Mouse (Mus musculus) c-Kit-positive CD71-positive TER-119-positive erythroid progenitor cells, embryonic 14.5 days (primary cell): ENCODE results near the gene Znhit1.

ENCODE experiments used
- DNase-seq: peaks from one replicate; pipeline ENCODE4 v3.0.0-alpha.2; 2013; ENCODE audit warnings: low spot score

The Znhit1 gene

DNA sequence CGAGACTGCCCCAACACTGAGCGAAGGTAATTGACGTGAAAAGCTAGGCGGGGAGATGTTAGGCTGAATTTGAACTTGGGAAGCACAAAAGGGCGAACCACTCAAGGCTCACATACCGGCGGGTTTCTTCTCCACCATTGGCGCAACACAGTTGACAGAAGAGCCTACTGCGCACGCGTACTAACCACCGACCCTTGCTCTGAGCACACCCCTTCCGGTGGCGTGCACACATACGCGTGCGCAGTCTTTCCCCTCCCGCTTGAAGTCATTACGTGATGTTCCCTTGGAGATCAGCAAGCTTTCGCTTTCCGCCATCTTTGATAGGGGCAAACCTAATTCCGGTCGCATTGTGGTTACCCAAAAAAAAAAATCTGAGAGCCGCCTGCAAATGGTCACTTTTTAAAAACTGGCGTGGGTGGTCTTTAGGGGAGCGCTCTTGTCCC, 1.1 kb downstream of the Znhit1 start, which contains the start of gene Plod3:
Gene Plod3 (plus strand): TSS at position 325 of the 443 bp plus-strand sequence.
- peak; percentile 99 for DNase-seq

DNA sequence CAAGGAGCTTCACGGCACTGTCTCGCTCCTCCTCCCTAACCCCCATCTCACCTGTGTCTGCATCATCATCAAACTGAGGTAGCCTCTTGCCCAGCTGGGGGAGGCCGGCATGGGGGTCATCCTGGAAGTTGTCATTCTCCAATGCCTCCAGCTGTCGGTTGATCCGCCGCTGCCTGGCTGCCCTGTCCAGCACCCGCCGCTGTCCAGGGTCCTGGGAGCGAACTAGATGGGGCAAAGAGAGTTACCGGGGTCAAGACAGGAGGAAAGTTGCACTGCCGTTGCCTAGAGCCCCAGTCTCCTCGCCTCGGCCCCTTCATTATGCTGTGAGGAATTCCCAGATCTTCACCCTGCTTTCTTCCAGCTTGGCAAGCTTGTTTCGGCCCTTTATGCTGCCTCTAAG, 3.0 kb downstream of the Znhit1 start:
- DNase-seq, result no peak

DNA sequence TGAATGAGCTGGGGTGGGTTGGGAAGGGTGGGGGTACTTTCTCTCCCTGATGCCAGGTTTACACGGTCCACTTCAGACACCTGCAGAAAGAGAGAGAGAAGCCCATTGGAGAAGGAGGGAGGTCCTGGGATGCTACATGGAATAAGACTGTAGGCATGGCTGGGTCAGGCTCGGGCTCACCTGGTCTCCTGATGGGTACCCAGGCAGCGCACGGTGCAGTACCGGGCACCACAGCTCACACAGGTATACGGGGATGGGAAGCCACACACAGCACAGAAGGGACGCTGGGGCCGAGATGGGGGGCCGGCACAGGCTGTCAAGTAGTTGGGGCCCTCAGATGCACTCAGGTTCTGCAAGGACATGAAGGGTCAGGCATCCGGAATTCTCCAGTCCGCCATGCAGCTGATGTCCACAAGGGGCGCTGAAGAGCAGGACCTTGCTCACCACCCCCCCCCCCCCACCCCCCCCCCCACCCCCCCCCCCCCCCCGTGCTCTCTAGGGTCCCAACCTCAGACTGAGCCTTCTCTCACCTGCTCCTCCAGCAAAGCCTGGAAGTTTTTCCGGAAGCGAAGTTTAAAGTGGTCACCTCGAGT, 5.4 kb downstream of the Znhit1 start:
- DNase-seq, result no peak

DNA sequence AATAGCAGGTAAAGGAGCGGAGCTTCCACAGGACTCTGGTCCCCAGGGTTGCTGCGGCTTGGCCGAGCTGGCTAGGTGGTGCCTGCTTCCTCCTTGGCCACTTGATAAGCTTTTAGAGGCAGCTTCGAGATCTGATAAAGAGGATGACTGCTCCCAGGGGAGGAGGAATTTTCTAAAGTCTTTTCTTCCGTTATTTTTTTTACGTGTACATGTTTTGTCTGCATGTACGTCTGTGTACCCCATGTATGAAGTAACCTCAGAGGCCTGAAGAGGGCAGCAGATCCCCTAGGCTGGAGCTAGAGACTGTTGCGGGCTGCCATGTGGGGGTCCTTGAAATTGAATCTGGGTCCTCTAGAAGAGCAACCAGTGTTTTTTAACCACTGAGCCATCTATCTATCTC, 6.8 kb downstream of the Znhit1 start:
- DNase-seq, result no peak

DNA sequence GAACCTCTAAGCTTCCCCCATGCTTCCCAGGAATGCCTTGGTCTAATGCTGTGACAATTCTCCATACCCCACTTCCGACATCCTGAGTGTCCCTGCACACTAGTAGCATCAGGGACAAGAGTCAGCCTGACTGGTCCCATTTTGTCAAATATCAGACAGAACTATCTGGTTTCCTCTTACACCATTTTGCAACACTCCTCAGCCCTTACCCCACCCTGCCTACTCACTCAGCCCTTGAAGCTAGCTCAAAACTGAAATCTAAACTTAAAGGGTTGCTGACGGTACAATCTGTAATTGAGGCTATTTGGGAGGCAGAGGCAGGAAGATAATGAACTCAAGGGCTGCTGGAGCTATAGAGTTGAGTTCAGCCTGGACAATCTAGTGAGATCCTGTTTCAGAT, 8.1 kb downstream of the Znhit1 start:
- DNase-seq, result no peak

DNA sequence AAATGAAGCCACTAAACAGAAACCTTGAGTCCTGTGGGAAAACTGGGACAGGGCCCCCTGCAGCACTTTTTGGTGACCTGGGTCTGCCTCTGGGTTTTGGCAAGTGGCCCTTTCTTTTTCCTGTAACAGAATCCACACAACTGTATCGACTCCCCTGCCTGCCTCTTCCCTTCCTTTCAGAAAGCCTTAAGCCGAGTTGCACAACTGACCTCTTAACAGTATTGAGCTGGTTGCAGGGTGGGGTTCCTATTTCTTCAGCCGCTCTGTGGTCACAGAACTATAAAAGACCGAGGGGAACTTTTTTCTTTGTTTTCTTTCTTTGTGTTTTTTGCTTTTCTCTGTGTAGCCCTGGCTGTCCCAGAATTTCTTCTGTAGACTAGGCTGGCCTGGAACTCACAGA, 10.1 kb downstream of the Znhit1 start:
- no peak for DNase-seq

DNA sequence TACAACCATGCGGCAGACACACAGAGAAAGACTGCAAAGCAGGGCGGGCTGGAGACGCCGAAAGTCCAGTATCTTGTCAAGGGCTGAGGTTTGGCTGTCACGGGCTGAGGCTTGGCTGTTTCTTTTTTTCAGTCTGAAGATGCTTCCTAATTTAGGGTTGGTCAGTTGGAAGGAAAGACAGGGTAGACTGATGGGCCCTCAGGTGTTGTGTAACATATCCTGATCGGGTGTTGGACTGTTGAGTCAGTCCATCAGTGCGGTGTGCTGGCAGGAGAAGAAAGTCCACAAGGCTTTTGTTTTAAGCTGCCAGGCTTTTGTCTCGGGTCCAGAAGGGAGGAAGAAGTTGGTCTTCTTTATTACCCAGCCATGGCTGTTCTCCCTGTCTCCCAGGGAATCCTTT, 14.2 kb downstream of the Znhit1 start:
- DNase-seq, result no peak

DNA sequence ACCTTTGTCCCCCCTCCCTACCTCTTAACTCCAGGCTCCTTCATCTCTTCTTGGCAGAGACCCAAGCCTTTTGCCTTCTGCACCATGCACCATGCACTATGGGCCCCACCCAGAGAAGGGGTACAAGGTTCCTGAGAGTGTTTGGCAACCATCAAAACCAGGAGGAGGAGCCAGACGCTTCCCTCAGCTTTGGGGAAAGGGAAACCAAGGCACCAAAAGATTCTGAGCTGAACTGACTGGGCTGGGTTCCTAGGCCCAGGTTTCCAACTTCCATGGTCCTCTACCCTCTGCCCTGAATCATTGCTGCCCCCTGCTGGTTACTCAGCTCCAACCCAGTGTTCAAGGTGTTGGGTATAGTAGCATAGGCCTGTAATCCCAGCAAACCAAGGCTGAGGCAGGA, 17.1 kb downstream of the Znhit1 start:
- peak; percentile 79 for DNase-seq

DNA sequence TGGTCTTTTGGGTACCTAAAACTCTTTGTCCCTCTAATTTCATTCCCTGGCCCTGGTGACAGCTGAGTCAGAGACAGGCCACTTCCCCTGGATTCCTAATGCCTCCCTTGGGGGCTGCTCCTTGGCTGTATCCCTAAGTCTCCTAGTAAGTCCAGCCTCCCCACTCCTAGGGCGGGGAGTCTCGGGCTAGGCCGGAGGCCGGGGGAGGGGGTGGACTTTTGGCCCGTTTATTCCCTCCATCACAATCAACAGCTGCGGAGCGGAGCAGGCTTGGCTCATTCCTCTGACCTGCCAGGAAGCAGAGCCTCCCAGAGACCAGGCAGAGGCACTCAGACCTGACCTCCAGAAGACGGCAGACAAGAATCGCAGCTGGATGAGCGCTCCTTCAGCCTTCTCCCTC, 20.2 kb downstream of the Znhit1 start:
- DNase-seq, result no peak

DNA sequence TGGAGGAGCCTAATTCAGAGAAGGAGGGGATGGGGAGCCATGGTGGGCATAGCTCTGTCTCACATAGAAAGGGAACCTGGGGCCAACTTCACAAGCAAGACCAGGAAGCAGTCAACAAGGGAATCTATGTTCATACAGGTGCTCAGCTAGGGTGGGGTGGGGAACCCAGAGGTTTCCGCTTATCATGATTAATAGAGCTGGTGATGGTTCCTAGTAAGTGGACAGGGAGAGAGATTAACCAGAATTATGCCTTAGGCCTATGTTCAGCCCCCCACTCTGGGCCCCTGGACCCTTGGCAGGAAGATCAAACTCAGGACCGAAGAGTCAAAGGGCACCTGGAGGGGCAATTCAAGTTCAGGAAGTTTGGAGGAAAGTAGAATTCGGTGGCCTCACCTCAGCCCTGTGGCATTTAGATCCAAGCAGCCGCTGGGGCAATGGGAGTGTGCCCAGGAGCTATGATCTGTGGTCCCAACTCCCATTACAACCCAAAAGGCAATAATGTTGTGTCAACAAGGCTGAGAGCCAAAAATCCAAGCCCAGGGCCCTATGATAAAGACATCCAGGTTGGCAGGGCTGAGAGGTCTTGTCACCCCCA, 20.9 kb downstream of the Znhit1 start:
- no peak for DNase-seq

DNA sequence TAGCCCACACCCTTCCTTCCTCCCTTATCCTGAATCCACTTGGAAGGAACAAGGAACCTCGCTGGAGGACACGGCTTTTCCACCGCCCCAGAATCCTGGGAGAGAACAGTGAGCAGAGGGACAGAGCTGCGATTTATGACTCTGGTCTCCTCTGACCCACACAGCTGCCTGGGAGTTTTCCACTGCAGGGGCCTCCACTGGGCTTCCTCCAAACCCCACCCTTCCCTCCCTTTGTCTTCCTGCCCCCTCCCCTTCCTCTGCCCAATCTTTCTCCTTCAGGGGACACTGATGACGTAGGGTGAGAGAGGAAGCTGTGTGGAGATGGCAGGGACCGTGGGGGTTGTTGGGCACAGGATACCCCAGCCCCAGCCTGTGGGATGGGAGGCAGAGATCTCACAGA, 21.5 kb downstream of the Znhit1 start, which contains the start of gene Cldn15:
Gene Cldn15 (plus strand): TSS at position 286 of the 400 bp plus-strand sequence.
- DNase-seq, result no peak

DNA sequence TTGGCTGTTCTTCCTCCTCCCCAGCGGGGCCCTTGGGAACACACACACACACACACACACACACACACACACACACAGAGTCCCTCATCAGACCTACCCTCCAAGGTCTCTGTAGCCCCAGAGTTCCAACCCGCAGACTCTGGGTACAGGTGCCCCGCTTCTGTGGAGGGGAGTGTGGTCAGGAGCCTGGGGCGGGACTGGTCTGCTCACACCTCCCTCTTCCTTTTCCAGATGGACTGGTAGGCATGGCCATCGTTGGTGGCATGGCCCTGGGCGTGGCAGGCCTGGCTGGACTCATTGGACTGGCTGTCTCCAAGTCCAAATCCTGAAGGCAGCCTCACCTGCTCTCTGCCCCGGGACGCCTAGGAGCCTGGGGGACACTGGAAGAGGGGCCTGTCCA, 22.1 kb downstream of the Znhit1 start:
- no peak for DNase-seq

DNA sequence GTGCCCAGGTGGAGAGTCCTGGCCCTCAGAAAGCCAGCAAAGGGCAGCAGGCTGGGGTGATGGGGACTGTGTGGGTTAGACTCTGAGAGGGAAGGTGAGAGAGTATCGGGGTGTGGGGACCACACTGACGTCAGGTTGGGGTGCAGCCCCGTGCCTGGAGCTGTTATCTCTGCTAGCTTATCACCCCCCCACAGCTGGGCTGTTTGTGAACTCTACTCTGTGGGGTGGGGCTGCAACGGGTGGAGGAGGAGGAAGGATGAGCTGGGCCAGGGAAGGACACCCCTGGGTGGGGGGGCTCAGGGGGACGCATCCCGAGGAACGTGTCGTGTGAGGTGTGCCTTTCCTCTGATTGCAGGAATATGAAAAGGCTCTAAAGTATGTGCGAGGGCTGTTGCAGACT, 22.6 kb downstream of the Znhit1 start:
- DNase-seq, result peak; percentile 72

DNA sequence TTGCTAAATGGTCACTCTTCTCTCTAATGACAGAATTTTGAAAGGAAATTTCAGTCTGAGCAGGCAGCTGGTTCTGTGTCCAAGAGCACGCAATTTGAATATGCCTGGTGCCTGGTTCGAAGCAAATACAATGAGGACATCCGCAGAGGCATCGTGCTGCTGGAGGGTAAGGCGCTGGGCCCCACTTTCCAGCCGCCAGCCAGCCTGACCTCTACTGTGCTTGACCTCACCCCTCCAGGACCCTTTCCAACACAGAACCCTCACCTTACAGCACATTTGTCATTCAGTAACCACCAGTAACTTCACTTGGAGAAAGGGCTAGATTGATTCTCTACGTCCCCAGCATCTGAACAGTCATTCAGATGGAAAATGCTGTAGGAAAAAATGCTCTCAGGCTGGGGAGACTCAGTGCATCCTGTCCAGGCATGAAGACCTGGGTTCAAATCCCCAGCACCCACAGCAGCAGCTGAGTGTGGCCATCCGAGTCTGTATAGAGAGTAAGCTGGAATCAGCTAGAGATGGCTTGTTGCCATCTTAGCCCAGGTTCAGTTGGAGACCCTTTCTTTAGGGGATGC, 24.8 kb downstream of the Znhit1 start:
- no peak for DNase-seq

DNA sequence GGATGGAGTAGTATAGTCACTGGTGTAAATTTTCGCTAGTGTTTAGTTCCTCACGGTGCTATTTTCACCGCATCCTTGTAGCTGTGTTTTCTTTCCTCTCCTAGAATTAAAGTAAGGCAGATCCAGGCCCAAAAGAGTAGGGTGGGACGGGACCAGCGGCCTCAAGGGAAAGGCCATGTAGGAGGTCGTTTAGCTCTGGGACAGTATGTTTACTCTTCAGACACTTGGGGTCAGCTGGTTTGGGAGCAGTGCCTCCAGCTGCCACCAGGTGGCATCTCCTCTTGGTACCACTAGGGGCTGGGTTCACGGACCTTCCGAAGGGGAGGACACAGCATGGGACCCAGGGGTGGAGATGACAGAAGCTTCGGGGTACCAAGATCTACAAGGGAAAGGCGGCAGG, 25.3 kb downstream of the Znhit1 start:
- peak; percentile 79 for DNase-seq

DNA sequence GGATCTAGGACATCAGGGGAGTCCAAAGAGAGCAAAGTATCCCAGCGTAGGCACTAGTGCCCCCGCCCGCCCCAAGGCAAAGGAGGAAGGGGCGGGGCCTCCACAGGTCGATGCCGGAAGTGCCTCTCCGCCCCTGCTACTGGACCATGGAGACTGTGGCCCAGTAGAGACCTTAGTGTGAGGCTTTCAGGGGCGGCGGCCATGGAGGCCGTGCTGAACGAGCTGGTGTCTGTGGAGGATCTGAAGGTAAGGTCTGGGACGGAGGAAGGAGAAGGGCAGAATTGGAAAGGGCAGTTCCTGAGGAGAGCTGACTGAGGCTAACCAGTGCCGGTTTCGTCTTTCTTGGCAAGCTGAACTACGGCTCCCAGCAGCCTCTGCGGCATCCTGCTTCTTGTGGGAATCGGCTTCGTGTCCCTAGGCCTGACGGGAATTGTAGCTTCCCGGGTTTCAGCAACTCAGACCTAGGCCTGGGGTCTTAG, 25.8 kb downstream of the Znhit1 start:
- DNase-seq, result peak; percentile 86

DNA sequence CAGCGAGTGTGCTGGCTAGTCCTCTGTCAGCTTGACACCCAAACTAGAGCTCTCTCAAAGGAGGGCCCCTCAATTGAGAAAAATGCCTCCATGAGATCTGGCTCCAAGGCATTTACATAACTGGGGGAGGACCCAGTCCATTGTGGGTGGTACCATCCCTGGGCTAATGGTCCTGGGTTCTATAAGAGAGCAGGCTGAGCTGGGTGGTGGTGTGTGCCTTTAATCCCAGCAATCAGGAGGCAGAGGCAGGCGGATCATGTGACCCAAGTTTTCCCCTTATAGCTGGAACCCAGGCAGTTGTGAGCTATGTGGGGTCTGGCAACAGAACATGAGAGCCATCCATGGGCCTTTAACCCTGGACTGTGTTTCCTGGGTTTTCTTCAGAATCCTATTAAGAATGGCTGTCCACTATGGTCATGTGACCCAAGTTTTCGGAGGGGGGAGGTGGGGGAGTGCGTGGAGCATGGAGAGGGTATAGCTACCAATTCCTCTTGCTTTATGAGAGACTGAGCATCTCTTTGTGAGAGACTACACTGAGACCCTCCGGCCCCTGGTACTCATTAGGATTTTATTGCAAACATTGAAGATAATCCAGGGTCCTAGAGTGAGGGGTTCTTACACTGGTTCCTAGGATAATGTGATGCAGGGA, 26.4 kb downstream of the Znhit1 start:
- DNase-seq, result no peak

DNA sequence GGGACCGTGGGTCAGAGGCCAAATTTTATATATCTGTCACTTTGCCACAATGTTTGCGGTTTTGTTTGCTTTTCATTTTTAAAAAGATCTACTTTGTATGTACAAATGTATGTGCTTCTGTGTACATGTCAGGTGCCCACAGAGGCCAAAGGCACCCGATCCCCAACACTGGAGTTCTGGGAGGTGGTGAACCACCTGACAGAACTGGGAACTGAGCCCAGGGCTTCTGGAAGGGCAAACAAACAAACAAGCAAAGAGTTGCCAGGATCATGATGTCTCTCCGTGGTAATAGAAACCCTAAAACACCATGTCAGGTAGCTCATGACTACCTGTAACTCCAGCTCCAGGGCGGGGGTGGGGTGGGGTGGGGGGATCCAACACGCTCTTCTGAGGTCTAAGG, 27.8 kb downstream of the Znhit1 start:
- DNase-seq, result no peak

DNA sequence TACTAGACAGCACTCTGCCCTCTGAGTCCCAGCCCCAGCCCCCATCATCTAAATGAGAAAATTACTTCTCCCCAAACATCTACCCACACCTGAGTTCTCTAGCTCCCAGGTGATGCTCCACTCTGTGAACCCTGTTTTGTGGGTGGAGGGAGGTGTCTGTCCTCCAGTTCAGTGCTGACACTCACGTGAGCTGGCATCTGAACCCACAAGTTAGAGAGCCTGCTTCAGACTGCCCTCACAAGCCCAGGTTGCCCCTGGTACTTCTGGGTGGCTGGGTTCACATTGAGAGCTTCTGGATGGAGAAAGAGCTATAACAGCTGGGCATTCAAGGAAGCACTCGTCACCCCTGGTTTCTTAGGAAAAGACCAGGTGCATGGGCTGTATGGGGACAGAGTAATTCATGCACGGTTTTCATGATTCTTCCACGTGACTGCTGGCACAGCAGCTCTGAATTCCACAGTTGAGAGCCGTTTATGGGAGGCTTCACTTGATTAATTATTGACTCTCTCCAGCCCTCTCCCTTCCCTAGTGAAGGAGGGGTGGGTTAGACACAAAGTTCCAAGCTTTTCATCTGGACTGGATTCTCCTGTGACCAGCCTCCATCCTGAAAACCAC, 28.7 kb downstream of the Znhit1 start:
- no peak for DNase-seq

DNA sequence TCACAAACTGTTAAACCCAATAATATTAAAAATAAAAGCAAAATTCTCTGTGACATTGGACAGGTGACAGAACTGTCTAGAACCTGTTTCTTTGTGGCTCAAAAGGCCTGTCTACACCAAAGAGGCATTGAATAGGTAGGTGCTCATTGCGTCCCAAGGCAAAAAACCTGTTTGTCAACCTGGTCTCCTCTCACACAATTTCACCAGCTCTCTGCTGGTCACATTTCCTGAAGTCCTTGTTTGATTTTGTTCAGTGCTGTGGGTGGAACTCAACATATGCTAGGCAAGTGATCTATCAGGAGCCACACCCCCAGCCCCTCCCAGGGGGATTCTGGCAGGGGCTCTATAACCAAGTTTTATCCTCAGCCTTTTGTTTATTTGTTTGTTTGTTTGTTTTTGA, 30.6 kb downstream of the Znhit1 start:
- no peak for DNase-seq

DNA sequence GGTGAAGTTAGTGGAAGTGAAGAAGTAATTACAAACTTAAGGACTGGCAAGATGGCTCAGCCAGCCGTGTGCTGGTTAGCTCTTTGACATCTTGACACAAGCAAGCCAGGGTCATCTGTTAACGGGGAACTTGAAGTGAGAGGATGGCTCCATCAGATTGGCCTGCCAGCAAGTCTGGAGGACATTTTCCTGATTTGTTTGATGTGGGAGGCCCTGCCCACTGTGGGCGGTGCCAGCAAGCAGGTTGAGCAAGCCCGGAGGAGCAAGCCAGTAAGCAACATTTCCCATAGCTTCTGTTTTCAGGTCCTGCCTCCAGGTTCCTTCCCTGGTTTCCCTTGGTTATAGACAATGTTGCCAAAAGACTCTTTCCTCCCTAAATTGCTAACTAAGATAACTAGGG, 32.2 kb downstream of the Znhit1 start:
- no peak for DNase-seq

DNA sequence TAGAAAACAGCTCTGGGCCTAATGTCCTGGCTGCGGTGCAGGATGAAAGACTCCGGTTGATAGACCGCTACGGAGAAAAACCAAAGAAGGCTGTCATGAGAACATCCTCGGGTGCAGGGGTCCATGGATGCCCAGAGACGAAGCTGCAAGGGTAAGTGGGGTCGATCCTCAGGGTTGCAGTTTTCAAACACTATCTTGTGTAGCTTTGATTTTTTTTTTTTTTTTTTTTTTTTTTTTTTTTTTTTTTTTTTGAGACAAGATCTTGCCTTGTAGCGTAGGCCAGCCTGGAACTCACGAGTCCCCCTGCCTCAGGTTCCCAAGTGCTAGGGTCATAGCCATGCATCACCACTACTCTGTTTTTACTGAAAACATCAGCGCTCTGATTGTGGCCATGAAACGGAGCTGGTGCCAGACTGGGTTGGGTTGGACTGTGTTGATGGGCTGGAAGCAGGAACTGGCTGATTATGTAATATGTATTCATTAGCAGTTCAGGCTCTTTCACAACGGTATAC, 34.3 kb downstream of the Znhit1 start:
- DNase-seq, result no peak
